Mouse (Mus musculus) lung, embryonic 16.5 days (tissue): ENCODE data around the gene Btn1a1. TPM values are rescaled to one million over a fixed set of nuclear protein-coding genes. Genes with fewer than 3 reads are reported as not detected.

ENCODE experiments used
- ATAC-seq: fragments of 200-750 bp; cut with Nextera tagmentation; 2 replicates; pipeline ENCODE4 v1.8.0; 2017; ENCODE audit warnings: low read depth, mild to moderate bottlenecking, moderate library complexity
- H3K27ac ChIP-seq: fragments of 300-500 bp; sonication (generic); 2 replicates; pipeline ENCODE4 v1.5.1; 2014; ENCODE audit warnings: mild to moderate bottlenecking, control low read depth, low read length
- H3K27me3 ChIP-seq: fragments of 300-500 bp; sonication (generic); 2 replicates; pipeline ENCODE4 v1.6.1; 2014; ENCODE audit warnings: low read depth, low read length, mixed read lengths; ENCODE audit not compliant: control insufficient read depth, insufficient read depth
- H3K36me3 ChIP-seq: fragments of 300-500 bp; sonication (generic); 2 replicates; pipeline ENCODE4 v1.6.1; 2014; ENCODE audit warnings: low read length; ENCODE audit not compliant: control insufficient read depth, insufficient read depth
- H3K4me1 ChIP-seq: fragments of 300-500 bp; sonication (generic); replicated peaks from 2 replicates; pipeline ENCODE4 v1.6.1; 2014; ENCODE audit warnings: low read length, mixed read lengths; ENCODE audit not compliant: control insufficient read depth, insufficient read depth
- H3K4me2 ChIP-seq: fragments of 300-500 bp; sonication (generic); 2 replicates; pipeline ENCODE4 v1.6.1; 2014; ENCODE audit warnings: low read depth, low read length, control low read depth
- H3K4me3 ChIP-seq: fragments of 300-500 bp; sonication (generic); 2 replicates; pipeline ENCODE4 v1.5.1; 2014; ENCODE audit warnings: mild to moderate bottlenecking, low read length, control low read depth
- H3K9ac ChIP-seq: fragments of 300-500 bp; sonication (generic); 2 replicates; pipeline ENCODE4 v1.6.1; 2014; ENCODE audit warnings: low read length, control low read depth
- H3K9me3 ChIP-seq: fragments of 300-500 bp; sonication (generic); 2 replicates; pipeline ENCODE4 v1.6.1; 2016; ENCODE audit warnings: low read length; ENCODE audit not compliant: control insufficient read depth
- WGBS: fragments of 180-500 bp; shearing (Covaris S2); extraction: QIAGEN DNeasy Blood & Tissue Kit; methylation state at CpG from one replicate; pipeline ENCODE4 v1.1.7; 2014; 5-methylcytosine and 5-hydroxymethylcytosine counted together
- polyA plus RNA-seq: library from polyadenylated mRNA; unstranded; fragments of >200 nt; fragmentation: Nextera tagmentation; extraction: Ambion mirVana; gene quantifications from 2 replicates; pipeline ENCODE4 v1.2.1, GENCODE M21; 2015

Gene Btn1a1
- polyA plus RNA-seq, 1 experiment from 2014 or later: 0.10 TPM

DNA sequence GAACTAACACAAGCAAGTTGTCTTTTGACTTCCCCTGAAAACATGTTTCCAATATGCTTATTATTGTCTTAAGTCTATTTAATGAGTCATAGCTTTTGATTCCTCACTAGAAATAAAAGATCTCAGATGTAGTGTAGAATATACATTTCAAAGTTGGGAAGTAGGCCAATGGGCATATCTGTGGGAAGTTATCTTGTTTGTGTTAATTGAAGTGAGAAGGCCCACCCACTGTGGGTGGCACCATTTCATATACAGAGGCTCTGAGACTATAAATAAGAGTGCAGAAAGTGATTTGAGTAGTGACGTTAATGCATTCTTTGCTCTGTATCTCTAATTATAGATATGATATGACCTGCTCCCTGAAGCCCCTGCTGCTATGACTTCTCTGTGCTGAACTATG lies 25.2 kb upstream of the Btn1a1 start:
- no peak overlapping the region for H3K9ac ChIP-seq

DNA sequence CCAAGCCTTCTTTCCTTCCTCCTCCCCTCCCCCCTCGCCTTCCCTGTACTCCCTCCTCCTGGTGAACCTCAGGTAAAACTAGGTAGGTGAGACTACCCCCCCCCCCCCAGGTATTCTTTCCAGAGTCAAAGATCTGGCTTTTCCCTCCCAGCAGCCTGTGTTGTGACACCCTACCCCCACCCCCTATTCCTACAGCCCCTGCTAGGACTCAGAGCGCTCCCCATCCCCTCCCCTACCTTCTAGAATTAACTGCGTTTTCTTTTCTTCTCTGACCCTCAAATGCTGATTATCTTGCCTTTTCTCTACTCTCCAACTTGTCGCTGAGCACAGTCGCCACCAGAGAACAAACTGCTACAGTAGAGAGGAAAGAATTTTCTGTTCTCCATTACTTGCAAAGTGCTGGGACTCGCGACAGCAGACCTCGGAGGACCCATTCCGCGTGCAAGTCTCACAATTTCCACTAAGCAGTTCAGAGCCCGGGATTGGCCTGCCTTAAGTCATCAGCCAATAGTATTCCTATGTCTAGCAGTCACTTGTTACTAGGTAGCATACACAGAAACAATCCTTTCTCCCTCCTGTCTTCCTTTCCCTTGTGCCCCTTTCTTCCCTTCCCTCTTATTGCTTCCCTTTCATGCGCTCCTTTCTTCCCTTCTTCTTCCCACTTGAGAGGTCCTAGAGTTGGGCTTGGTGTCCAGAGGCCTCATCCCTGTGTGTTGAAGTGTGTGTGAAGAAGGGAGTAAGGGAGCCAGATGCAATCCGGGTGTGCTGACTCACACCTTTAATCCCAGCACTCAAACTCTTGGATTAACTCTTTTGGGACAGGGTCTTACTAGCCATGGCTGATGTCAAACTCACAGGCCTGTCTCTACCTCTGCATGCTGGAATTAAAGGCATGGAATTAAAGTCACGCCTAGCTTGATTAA lies 23.0 kb upstream of the Btn1a1 start, which contains the start of gene Btn2a2:
Gene Btn2a2, minus strand, starts transcription at position 458 of the 923 bp plus-strand sequence.
- H3K9ac ChIP-seq: no peak within 1 kb of the TSS
- no peak within 1 kb of the TSS for H3K27ac ChIP-seq
- no peaks in the 10 kb centered on the region; the same call in 1 of the 2 replicates for H3K4me1 ChIP-seq
- H3K36me3 ChIP-seq: no peaks in the 10 kb centered on the region
- ATAC-seq: peak; percentile 94
- H3K9me3 ChIP-seq: no peaks in the 10 kb centered on the region
- H3K27me3 ChIP-seq: no peaks in the 10 kb centered on the region
- WGBS: 3% methylated on average over 13 of the region's 14 CpGs
- peak within 1 kb of the TSS; percentile 31 for H3K4me3 ChIP-seq
- peak within 1 kb of the TSS; percentile 61 for H3K4me2 ChIP-seq

More for the DNA sequence above, 25.2 kb upstream of the Btn1a1 start:
- H3K4me3 ChIP-seq: no peak overlapping the region
- 52% methylated on average over 1 of the region's 1 CpGs for WGBS
- no peak for ATAC-seq
- no peaks in the 10 kb centered on the region for H3K27me3 ChIP-seq
- H3K4me2 ChIP-seq: no peak overlapping the region
- H3K27ac ChIP-seq: no peak overlapping the region
- no peaks in the 10 kb centered on the region for H3K9me3 ChIP-seq
- H3K4me1 ChIP-seq: no peaks in the 10 kb centered on the region; the same call in 1 of the 2 replicates
- no peaks in the 10 kb centered on the region for H3K36me3 ChIP-seq

DNA sequence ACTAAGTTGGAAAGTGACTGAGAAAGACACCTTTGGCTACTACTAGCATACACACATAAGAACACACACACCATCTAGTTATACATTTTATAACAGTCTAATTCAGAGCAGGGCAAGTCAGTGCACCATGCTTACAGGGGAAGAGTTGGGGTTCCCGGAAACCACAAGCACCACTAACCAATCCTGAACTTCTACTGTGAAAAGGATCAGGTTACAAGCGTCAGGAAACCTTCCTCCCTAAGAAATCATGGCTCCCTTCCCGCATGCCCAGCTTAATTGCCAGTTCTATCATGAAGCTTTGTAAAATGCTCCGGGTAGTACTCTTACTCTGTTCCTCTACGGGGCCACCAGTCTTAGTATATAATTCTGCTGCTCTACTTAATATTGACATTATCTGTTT lies 19.6 kb upstream of the Btn1a1 start:
- Histone ChIP-seq H3K4me2 (no peak overlapping the region), H3K27me3 (no peaks in the 10 kb centered on the region), H3K9ac (no peak overlapping the region), H3K36me3 (no peaks in the 10 kb centered on the region), H3K4me3 (no peak overlapping the region), H3K27ac (no peak overlapping the region), H3K4me1 (no peaks in the 10 kb centered on the region; the same call in 1 of the 2 replicates), H3K9me3 (no peaks in the 10 kb centered on the region)
- ATAC-seq: no peak
- WGBS: 36% methylated on average over 5 of the region's 5 CpGs

DNA sequence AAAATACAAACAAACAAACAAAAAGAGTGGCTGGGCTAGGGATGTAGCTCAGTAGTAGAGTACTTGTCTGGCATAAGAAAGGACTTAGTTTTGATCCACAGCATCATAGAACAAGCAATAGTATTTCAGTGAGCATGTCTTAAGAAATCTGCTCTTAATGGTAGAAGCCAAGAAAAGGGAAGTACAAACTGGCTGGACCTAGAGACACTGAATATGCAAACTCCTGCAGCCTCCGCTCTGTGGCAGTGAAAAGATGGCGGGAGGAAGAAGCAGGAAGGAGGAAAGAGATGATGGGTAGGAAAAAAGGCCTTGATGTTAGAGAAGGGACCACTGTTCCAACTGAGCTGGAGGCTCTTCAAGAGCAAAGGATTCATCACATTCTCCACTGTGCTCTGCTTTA lies 17.5 kb upstream of the Btn1a1 start:
- Histone ChIP-seq H3K4me2 (no peak overlapping the region), H3K27me3 (no peaks in the 10 kb centered on the region), H3K27ac (no peak overlapping the region), H3K9me3 (no peaks in the 10 kb centered on the region), H3K9ac (no peak overlapping the region), H3K4me3 (no peak overlapping the region), H3K36me3 (no peaks in the 10 kb centered on the region), H3K4me1 (no peaks in the 10 kb centered on the region)
- no peak for ATAC-seq
- 84% methylated on average over 2 of the region's 2 CpGs for WGBS

DNA sequence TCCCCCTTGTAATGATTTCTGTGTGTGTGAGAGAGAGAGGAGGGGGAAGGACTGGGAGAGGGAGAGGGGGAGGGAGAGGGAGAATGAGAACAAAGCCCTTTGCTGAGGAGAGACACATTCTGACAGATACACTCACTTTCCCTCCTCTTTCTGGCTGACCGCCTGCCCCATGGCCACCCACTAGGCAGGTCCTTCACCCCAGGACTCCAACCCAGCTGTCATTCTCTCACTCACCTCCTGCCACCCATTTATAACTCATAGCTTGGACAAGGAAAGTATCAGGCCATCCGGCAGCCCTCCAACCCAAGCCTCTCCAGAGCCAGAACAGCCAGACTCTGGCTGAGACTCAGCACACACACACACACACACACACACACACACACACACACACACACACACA lies 10.0 kb upstream of the Btn1a1 start:
- Histone ChIP-seq H3K9ac (no peak overlapping the region), H3K4me1 (no peaks in the 10 kb centered on the region), H3K4me3 (no peak overlapping the region), H3K9me3 (no peaks in the 10 kb centered on the region), H3K4me2 (no peak overlapping the region), H3K36me3 (no peaks in the 10 kb centered on the region), H3K27ac (no peak overlapping the region), H3K27me3 (no peaks in the 10 kb centered on the region)
- 12% methylated on average over 2 of the region's 2 CpGs for WGBS
- peak; percentile 91 for ATAC-seq

DNA sequence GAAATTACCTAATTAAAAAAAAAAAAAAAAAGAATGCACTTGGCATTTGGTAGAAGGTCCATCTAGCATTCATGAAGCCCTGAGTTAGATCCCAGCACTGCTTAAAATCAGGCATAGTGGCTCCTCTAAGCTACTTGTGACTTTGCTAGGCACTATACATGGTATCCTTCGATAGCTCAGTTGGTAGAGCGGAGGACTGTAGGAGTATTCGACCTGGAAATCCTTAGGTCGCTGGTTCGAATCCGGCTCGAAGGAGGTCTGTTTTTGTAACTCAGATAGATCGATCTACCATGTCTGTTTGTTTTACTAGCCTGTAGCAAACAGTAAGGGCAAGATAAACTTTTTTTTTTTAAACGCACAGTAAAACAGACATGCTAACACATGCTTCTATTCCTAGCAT lies 1.2 kb upstream of the Btn1a1 start:
- Histone ChIP-seq H3K27me3 (no peaks in the 10 kb centered on the region), H3K4me2 (no peak overlapping the region; the same call in 1 of the 2 replicates), H3K4me3 (no peak overlapping the region), H3K4me1 (peaks cover 17% of the 10 kb centered on the region), H3K9me3 (no peaks in the 10 kb centered on the region), H3K36me3 (no peaks in the 10 kb centered on the region), H3K27ac (no peak overlapping the region), H3K9ac (no peak overlapping the region)
- WGBS: 3% methylated on average over 9 of the region's 9 CpGs
- peak; percentile 76; the same call in 1 of the 2 replicates for ATAC-seq

DNA sequence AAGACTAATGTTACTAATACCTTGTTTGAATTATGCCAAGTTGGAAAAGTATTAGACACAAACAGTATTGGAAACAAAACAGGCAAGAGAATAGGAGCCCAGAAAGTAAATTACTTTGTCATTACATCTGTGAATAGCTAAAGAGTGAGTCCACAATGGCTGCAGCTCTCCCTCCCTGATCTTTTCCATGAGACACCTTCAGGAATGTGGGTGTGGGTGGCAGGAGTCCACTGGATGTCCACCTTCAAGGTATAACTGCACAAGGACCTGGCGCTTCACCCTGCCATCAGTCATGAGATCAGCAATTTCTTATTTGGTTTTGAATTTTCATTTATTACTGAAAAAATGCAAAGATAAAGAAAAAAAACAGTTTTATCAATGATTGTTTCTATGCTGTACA lies 605 bp upstream of the Btn1a1 start:
- no peak for ATAC-seq
- Histone ChIP-seq H3K9me3 (no peaks in the 10 kb centered on the region), H3K4me1 (peaks cover 17% of the 10 kb centered on the region), H3K27ac (no peak overlapping the region), H3K4me3 (no peak overlapping the region), H3K27me3 (no peaks in the 10 kb centered on the region), H3K36me3 (no peaks in the 10 kb centered on the region), H3K9ac (no peak overlapping the region), H3K4me2 (no peak overlapping the region; the same call in 1 of the 2 replicates)
- 54% methylated on average over 1 of the region's 1 CpGs for WGBS

DNA sequence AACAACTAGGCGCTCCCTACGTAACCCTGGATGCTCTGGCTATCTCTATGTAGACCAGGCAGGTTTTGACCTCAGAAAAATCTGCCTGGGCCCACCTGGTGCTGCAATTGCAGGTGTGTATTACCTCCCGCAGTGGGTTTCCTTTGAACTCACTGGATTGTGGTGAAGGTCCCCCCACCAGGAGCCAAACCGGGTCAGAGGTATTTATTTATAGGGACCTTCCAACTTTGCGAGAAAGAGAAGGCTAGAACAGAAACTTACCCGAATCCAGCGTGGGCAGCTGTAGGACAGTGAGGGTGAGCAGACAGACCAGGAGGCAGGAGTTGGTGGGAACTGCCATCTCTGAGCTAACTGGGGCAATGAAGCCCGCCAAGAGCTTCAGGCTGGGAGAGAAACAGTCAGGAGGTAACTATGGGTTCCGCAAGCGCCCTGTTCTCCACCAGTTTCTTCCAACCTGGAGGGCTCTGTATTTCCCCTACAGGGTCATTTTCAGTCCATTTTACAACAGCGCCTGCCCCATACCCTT lies 797 bp downstream of the Btn1a1 start:
- Histone ChIP-seq H3K36me3 (no peaks in the 10 kb centered on the region), H3K27me3 (no peaks in the 10 kb centered on the region), H3K4me1 (peaks cover 17% of the 10 kb centered on the region), H3K4me2 (peak overlapping the region; percentile 95), H3K27ac (no peak overlapping the region), H3K9me3 (no peaks in the 10 kb centered on the region), H3K9ac (peak overlapping the region; percentile 67), H3K4me3 (peak overlapping the region; percentile 69)
- WGBS: 4% methylated on average over 11 of the region's 11 CpGs
- no peak for ATAC-seq

DNA sequence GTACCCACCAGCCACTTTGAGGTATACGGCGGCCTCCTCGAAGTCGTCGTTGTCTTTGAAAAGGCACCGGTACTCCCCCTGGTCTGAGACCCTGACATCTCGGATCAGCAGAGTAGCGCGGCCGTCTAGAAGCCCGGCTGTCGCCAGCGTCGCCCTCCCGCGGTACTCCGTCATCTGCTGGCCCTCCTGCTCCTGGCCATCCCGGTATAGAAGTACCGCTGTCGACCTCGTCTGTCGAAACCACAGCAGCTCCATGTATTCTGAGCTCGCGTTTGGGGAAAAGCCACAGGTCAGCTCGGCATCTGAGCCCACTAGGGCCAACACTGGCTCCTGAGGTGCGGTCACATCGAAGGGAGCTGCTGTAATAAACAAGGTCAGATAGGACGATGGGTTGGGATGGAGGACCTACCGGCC lies 1.5 kb downstream of the Btn1a1 start:
- Histone ChIP-seq H3K36me3 (no peaks in the 10 kb centered on the region), H3K27me3 (no peaks in the 10 kb centered on the region), H3K9me3 (no peaks in the 10 kb centered on the region), H3K27ac (no peak overlapping the region), H3K4me3 (peak overlapping the region; percentile 69), H3K9ac (peak overlapping the region; percentile 67), H3K4me1 (peaks cover 21% of the 10 kb centered on the region), H3K4me2 (peak overlapping the region; percentile 95)
- 1% methylated on average over 29 of the region's 29 CpGs for WGBS
- ATAC-seq: peak; percentile 60
